Mouse (Mus musculus) retina, postnatal 1 day (tissue): Measurements from ENCODE around the gene Plp2.

Experiments used
- DNase-seq: peaks from one replicate; pipeline ENCODE4 v3.0.0-alpha.2; 2012

Gene Plp2

GRCm38 (mm10) chrX:7661086-7661485 is 10.1 kb downstream of the Plp2 start:
- no peak for DNase-seq

- no peak for DNase-seq
Observed at GRCm38 (mm10) chrX:7658785-7659589, 12.2 kb downstream of the Plp2 start.

GRCm38 (mm10) chrX:7658031-7658784 is 13.0 kb downstream of the Plp2 start:
- peak; percentile 53 for DNase-seq

- peak; percentile 33 for DNase-seq
Observed at GRCm38 (mm10) chrX:7657221-7657639, 14.0 kb downstream of the Plp2 start, which contains the start of gene Prickle3. Prickle3 (plus strand) TSS chrX:7657260.

- peak; percentile 95 for DNase-seq
Observed at GRCm38 (mm10) chrX:7648671-7649304, 22.4 kb downstream of the Plp2 start.

GRCm38 (mm10) chrX:7645349-7645748 is 25.8 kb downstream of the Plp2 start:
- peak; percentile 82 for DNase-seq

GRCm38 (mm10) chrX:7640785-7641184 is 30.4 kb downstream of the Plp2 start:
- peak; percentile 75 for DNase-seq

GRCm38 (mm10) chrX:7639536-7640325 is 31.5 kb downstream of the Plp2 start:
- DNase-seq, result peak; percentile 25

GRCm38 (mm10) chrX:7638401-7639091 is 32.6 kb downstream of the Plp2 start, which contains the start of gene Syp:
Syp (plus strand) TSS chrX:7638471.
- DNase-seq, result peak; percentile 87

- no peak for DNase-seq
Observed at GRCm38 (mm10) chrX:7635101-7635500, 36.1 kb downstream of the Plp2 start.

GRCm38 (mm10) chrX:7632560-7632959 is 38.6 kb downstream of the Plp2 start:
- DNase-seq, result no peak
